9 mouse cellular contexts compared by ENCODE assay signal in the genomic region with DNA sequence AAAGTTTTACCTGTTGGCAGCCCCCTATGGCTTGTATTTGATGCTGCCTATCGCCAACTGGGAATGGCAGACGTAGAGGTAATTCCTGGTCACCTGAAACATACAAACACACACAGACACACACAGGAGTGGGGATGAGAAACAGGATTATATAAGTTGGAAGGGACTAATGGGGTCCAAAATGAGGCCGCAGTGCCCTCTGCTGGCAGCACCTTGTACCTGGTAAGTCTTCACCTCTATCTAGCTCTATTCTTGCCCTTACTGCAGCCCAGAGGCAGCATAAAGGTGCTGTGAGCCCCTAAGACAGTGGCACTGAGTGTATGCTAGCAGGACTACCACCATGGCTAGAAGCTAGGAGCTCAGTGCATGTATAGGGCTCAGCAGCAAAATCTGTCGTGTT. TPM values are rescaled to one million over a fixed set of nuclear protein-coding genes. Genes with fewer than 3 reads are reported as not detected.
DNase-seq lines count a peak whose midpoint lies in the region; ATAC-seq and TF ChIP-seq lines count a peak whose summit lies in the region.
"Had no signal": no experiment of that assay in that cellular context is flagged by ENCODE, and none has a peak within 500 bp of the region (broad histone marks: within the 10 kb centered on the region; RNA-seq: fewer than 3 reads in every experiment).

No protein-coding gene starts in this region.

- peaks cover 9% of the 10 kb centered on the region for H3K9me3 ChIP-seq in forebrain, embryonic 10.5 days
- no peaks in the 10 kb centered on the region for H3K9me3 ChIP-seq in forebrain, embryonic 12.5 days

- H3K4me1 ChIP-seq in forebrain, embryonic 10.5 days: no peaks in the 10 kb centered on the region
- H3K4me1 ChIP-seq in forebrain, embryonic 12.5 days: no peaks in the 10 kb centered on the region

- H3K4me2 ChIP-seq in forebrain, embryonic 12.5 days: no peak overlapping the region

- no peak for ATAC-seq in forebrain, embryonic 12.5 days (ENCODE audit: low FRiP score)
- ATAC-seq in megakaryocyte-erythroid progenitor cell, adult 5-6 weeks (replicated peaks; ENCODE audit: low FRiP score, low TSS enrichment, poor library complexity, severe bottlenecking): 0 out of 2 replicates have a peak, but pooled peaks have one; percentile 52

- intact Hi-C loops in heart, postnatal 10 days (cut with DNase I): loop anchor here (2.0 kb wide), 1 partner anchor 151 kb away; no protein-coding TSS in a partner anchor

- 48% methylated on average over 4 of the region's 4 CpGs for WGBS in forebrain, embryonic 10.5 days
- 43% methylated on average over 4 of the region's 4 CpGs for WGBS in forebrain, embryonic 12.5 days

- no peaks in the 10 kb centered on the region for H3K36me3 ChIP-seq in forebrain, embryonic 10.5 days (replicated peaks)
- no peaks in the 10 kb centered on the region for H3K36me3 ChIP-seq in forebrain, embryonic 12.5 days (replicated peaks)
- H3K36me3 ChIP-seq in splenic B cell, adult 2 months (ENCODE audit: control insufficient read depth, insufficient read depth, low read length, poor library complexity, severe bottlenecking): no peaks in the 10 kb centered on the region

- H3K9ac ChIP-seq in forebrain, embryonic 12.5 days: no peak overlapping the region

- peaks cover 48% of the 10 kb centered on the region for H3K27me3 ChIP-seq in forebrain, embryonic 10.5 days (ENCODE audit: poor library complexity, severe bottlenecking)
- H3K27me3 ChIP-seq in forebrain, embryonic 12.5 days: peaks cover 12% of the 10 kb centered on the region
- H3K27me3 ChIP-seq in splenic B cell, adult 2 months (ENCODE audit: control insufficient read depth, insufficient read depth, low read length, poor library complexity, severe bottlenecking): no peaks in the 10 kb centered on the region

- peak; percentile 17 for DNase-seq in forebrain, embryonic 10.5 days (ENCODE audit: extremely low spot score, low spot score)
- peak; percentile 41 for DNase-seq in R1 (ENCODE audit: low read depth, low spot score)
- peak; percentile 32 to 39 for DNase-seq in cerebellum, postnatal 4 days (ENCODE audit: low spot score in 2 of 2)
- DNase-seq in heart, postnatal 10 days: peak; percentile 40 to 45
- peak; percentile 20 to 68 for DNase-seq in layer of hippocampus, adult 2 months (ENCODE audit: low spot score in 2 of 2)
- peak; percentile 64 for DNase-seq in splenic B cell, adult 2 months (ENCODE audit: low read depth, low spot score)

- TF ChIP-seq CTCF in layer of hippocampus, adult 2 months (conservative IDR thresholded peaks at IDR 0.05): peak; percentile 80

- H3K27ac ChIP-seq in forebrain, embryonic 10.5 days: no peak overlapping the region
- no peak overlapping the region for H3K27ac ChIP-seq in forebrain, embryonic 12.5 days
- no peak overlapping the region for H3K27ac ChIP-seq in layer of hippocampus, adult 2 months

- H3K4me3 ChIP-seq in forebrain, embryonic 10.5 days: no peak overlapping the region
- no peak overlapping the region for H3K4me3 ChIP-seq in forebrain, embryonic 12.5 days (replicated peaks)
- no peak overlapping the region for H3K4me3 ChIP-seq in layer of hippocampus, adult 2 months

RNA-seq across cellular contexts. Expression of a gene that starts 2.7 kb away (rescaled TPM):
- polyA plus RNA-seq in forebrain, embryonic 10.5 days (2016; fragmentation: Nextera tagmentation; extraction: Ambion mirVana): not detected in 2 replicates
- not detected in 2 replicates for polyA plus RNA-seq in forebrain, embryonic 12.5 days (2016; fragmentation: Nextera tagmentation; extraction: Ambion mirVana)
- total RNA-seq in heart, postnatal 10 days (2021): not detected
- under 1 TPM; 0.64 to 0.67 TPM for total RNA-seq in layer of hippocampus, adult 2 months (2021)
- total RNA-seq in megakaryocyte-erythroid progenitor cell, adult 5-6 weeks (2014; fragmentation: Nextera tagmentation): not detected in 2 replicates
- 1.8 TPM in 1 of 2 replicates, not detected in the other for total RNA-seq in megakaryocyte-erythroid progenitor cell, adult 5-6 weeks (2017)

RNA-seq across cellular contexts. Expression of a gene that starts 2.9 kb away (rescaled TPM):
- polyA plus RNA-seq in forebrain, embryonic 10.5 days (2016; fragmentation: Nextera tagmentation; extraction: Ambion mirVana): 0.16 TPM in 1 of 2 replicates, not detected in the other
- polyA plus RNA-seq in forebrain, embryonic 12.5 days (2016; fragmentation: Nextera tagmentation; extraction: Ambion mirVana): 0.10 TPM in 1 of 2 replicates, not detected in the other
- total RNA-seq in heart, postnatal 10 days (2021): not detected
- not detected for total RNA-seq in layer of hippocampus, adult 2 months (2021)
- total RNA-seq in megakaryocyte-erythroid progenitor cell, adult 5-6 weeks (2014; fragmentation: Nextera tagmentation): not detected in 2 replicates
- total RNA-seq in megakaryocyte-erythroid progenitor cell, adult 5-6 weeks (2017): 0.46 TPM in 1 of 2 replicates, not detected in the other
- total RNA-seq: left cerebral cortex, adult 8-10 months had no signal

RNA-seq across cellular contexts. Expression of a gene that starts 57.5 kb away (rescaled TPM):
- 0.20 and 0.31 TPM in 2 replicates for polyA plus RNA-seq in forebrain, embryonic 10.5 days (2016; fragmentation: Nextera tagmentation; extraction: Ambion mirVana)
- polyA plus RNA-seq in forebrain, embryonic 12.5 days (2016; fragmentation: Nextera tagmentation; extraction: Ambion mirVana): 0.10 TPM in 1 of 2 replicates, not detected in the other
- under 1 TPM; 0.14 to 0.25 TPM for total RNA-seq in heart, postnatal 10 days (2021)
- under 1 TPM in 1 of 2 experiments, not detected in 1; 0.20 TPM for total RNA-seq in layer of hippocampus, adult 2 months (2021)
- not detected in 2 replicates for total RNA-seq in megakaryocyte-erythroid progenitor cell, adult 5-6 weeks (2014; fragmentation: Nextera tagmentation)
- total RNA-seq in megakaryocyte-erythroid progenitor cell, adult 5-6 weeks (2017): 0.42 and 2.9 TPM in 2 replicates

RNA-seq across cellular contexts. Expression of a gene that starts 57.6 kb away (rescaled TPM):
- 11.3 and 12.1 TPM in 2 replicates for polyA plus RNA-seq in forebrain, embryonic 10.5 days (2016; fragmentation: Nextera tagmentation; extraction: Ambion mirVana)
- polyA plus RNA-seq in forebrain, embryonic 12.5 days (2016; fragmentation: Nextera tagmentation; extraction: Ambion mirVana): 8.2 and 9.0 TPM in 2 replicates
- total RNA-seq in heart, postnatal 10 days (2021): 1 to 10 TPM; 7.5 to 9.9 TPM
- 10 to 100 TPM; 49.3 to 57.1 TPM for total RNA-seq in layer of hippocampus, adult 2 months (2021)
- total RNA-seq in megakaryocyte-erythroid progenitor cell, adult 5-6 weeks (2014; fragmentation: Nextera tagmentation): 5.7 and 6.1 TPM in 2 replicates
- 1.0 and 5.7 TPM in 2 replicates for total RNA-seq in megakaryocyte-erythroid progenitor cell, adult 5-6 weeks (2017)
